Mouse (Mus musculus) stomach, postnatal 0 days (tissue): ENCODE results near the gene Alpk1.

Source experiments
- CTCF ChIP-seq: IDR thresholded peaks from 2 replicates; pipeline ENCODE4 v1.5.1; 2016; ENCODE audit warnings: antibody characterized with exemption, low read depth, mild to moderate bottlenecking, moderate library complexity
- EP300 ChIP-seq: optimal IDR thresholded peaks from 2 replicates; pipeline ENCODE3; 2016; ENCODE audit warnings: antibody characterized with exemption

- no peak for TF ChIP-seq CTCF
- no peak for TF ChIP-seq EP300
Measured at GRCm38 (mm10) chr3:127627151-127627955, 153.0 kb downstream of the Alpk1 start.
